ENCODE assay signal across 10 mouse cellular contexts in genomic region chr19:33979007-33979406, GRCm38 (mm10). TPM values are rescaled to one million over a fixed set of nuclear protein-coding genes. Genes with fewer than 3 reads are reported as not detected.
A peak's percentile ranks its signal among the peaks of the same experiment; 100 is the strongest.
DNase-seq lines count a peak whose midpoint lies in the region; TF ChIP-seq lines count a peak whose summit lies in the region.
"Had no signal": no experiment of that assay in that cellular context is flagged by ENCODE, and none has a peak within 500 bp of the region (broad histone marks: within the 10 kb centered on the region; RNA-seq: fewer than 3 reads in every experiment).

No protein-coding gene starts in this region.

- TF ChIP-seq CTCF in layer of hippocampus, adult 2 months (conservative IDR thresholded peaks at IDR 0.05): peak; percentile 84

- no peaks in the 10 kb centered on the region for H3K9me3 ChIP-seq in ES-E14 (ENCODE audit: control insufficient read depth, insufficient read depth, low read depth, low read length)
- H3K9me3 ChIP-seq: intestine, embryonic 15.5 days; midbrain, embryonic 13.5 days had no signal

- no peak overlapping the region for H3K9ac ChIP-seq in ES-E14 (ENCODE audit: insufficient read depth, low read depth, low read length, poor library complexity, severe bottlenecking)
- H3K9ac ChIP-seq: intestine, embryonic 15.5 days; midbrain, embryonic 13.5 days had no signal

- peak; percentile 24 for DNase-seq in adrenal gland, postnatal 14 days
- DNase-seq in adrenal gland, adult 8-10 months: no peak
- peak in 1 of 2 experiments; percentile 20 for DNase-seq in layer of hippocampus, adult 2 months (ENCODE audit: low spot score in 2 of 2)
- DNase-seq in layer of hippocampus, postnatal 25 days (ENCODE audit: extremely low spot score in 1 of 2, low spot score in 1 of 2): no peak
- DNase-seq in ES-E14 (ENCODE audit: low read depth, low spot score): peak; percentile 22
- peak; percentile 4 to 19 for DNase-seq in kidney, postnatal 36 days
- no peak for DNase-seq in cerebellum, postnatal 4 days (ENCODE audit: low spot score in 2 of 2)
- no peak for DNase-seq in gastrocnemius, postnatal 10 days

- H3K4me3 ChIP-seq in layer of hippocampus, adult 2 months: no peak overlapping the region
- no peak overlapping the region for H3K4me3 ChIP-seq in ES-E14 (ENCODE audit: insufficient read depth in 1 of 2, low read depth in 1 of 2, low read length in 2 of 2, poor library complexity in 1 of 2, severe bottlenecking in 1 of 2)
- H3K4me3 ChIP-seq: intestine, embryonic 15.5 days; midbrain, embryonic 13.5 days had no signal

- no peak overlapping the region for H3K27ac ChIP-seq in layer of hippocampus, adult 2 months
- no peak overlapping the region for H3K27ac ChIP-seq in ES-E14 (ENCODE audit: insufficient read depth, low read depth, low read length, poor library complexity, severe bottlenecking)
- H3K27ac ChIP-seq: intestine, embryonic 15.5 days; midbrain, embryonic 13.5 days had no signal

- in situ Hi-C loops in ES-E14 (cut with MboI; ENCODE audit: low sequenced_read_pairs in 2 of 2, unreplicated experiment in 2 of 2): no loop called here

- no peaks in the 10 kb centered on the region for H3K36me3 ChIP-seq in ES-E14 (ENCODE audit: control insufficient read depth, insufficient read depth, low read length, poor library complexity, severe bottlenecking)
- H3K36me3 ChIP-seq: intestine, embryonic 15.5 days; midbrain, embryonic 13.5 days had no signal

- H3K4me1 ChIP-seq in ES-E14 (ENCODE audit: control insufficient read depth in 2 of 2, insufficient read depth in 2 of 2, low read length in 2 of 2, poor library complexity in 1 of 2): no peaks in the 10 kb centered on the region
- H3K4me1 ChIP-seq: intestine, embryonic 15.5 days; midbrain, embryonic 13.5 days had no signal

TF ChIP-seq in ES-E14, 5 proteins besides CTCF, POLR2A, EP300 and RAD21:
- no peak for TF ChIP-seq ZC3H11A (IDR thresholded peaks at IDR 0.05; ENCODE audit: borderline replicate concordance, low read depth, low read length)
- TF ChIP-seq MAFK (IDR thresholded peaks at IDR 0.05; ENCODE audit: insufficient read depth, low read depth, low read length): no peak
- TF ChIP-seq CHD2 (IDR thresholded peaks at IDR 0.05; ENCODE audit: low read depth, low read length): no peak
- no peak for TF ChIP-seq HCFC1 (IDR thresholded peaks at IDR 0.05; ENCODE audit: borderline replicate concordance, insufficient read depth, low read length)
- no peak for TF ChIP-seq ZNF384 (IDR thresholded peaks at IDR 0.05; ENCODE audit: low read depth, low read length)

RNA-seq across cellular contexts. Expression of gene Lipf, which starts 18.0 kb away (rescaled TPM):
- not detected in 2 replicates for total RNA-seq in adrenal gland, postnatal 14 days (2021)
- total RNA-seq in adrenal gland, adult 8-10 months (2022): not detected
- total RNA-seq in layer of hippocampus, adult 2 months (2021): not detected
- not detected for total RNA-seq in layer of hippocampus, postnatal 25 days (2021)
- total RNA-seq in ES-E14 (2012; rRNA removed): not detected in 2 replicates
- not detected for total RNA-seq in gastrocnemius, postnatal 10 days (2021)

RNA-seq across cellular contexts. Expression of gene Lipk, which starts 29.1 kb away (rescaled TPM):
- 0.26 and 0.34 TPM in 2 replicates for total RNA-seq in adrenal gland, postnatal 14 days (2021)
- under 1 TPM; 0.15 to 0.40 (median 0.31) TPM for total RNA-seq in adrenal gland, adult 8-10 months (2022)
- total RNA-seq in layer of hippocampus, adult 2 months (2021): not detected
- not detected for total RNA-seq in layer of hippocampus, postnatal 25 days (2021)
- not detected in 2 replicates for total RNA-seq in ES-E14 (2012; rRNA removed)
- not detected for total RNA-seq in gastrocnemius, postnatal 10 days (2021)

Comparison
In these comparisons a context has a peak if more than half of its experiments do, and no peak if none do; other contexts are left out.
1. DNase-seq: peak in adrenal gland, postnatal 14 days (single experiment), ES-E14 (single experiment) and kidney, postnatal 36 days (2 of 2); none in adrenal gland, adult 8-10 months (single experiment), layer of hippocampus, postnatal 25 days (0 of 2), cerebellum, postnatal 4 days (0 of 2) and gastrocnemius, postnatal 10 days (single experiment).